Mouse (Mus musculus) kidney, embryonic 15.5 days (tissue): Measurements from ENCODE around the gene Susd6. TPM values are rescaled to one million over a fixed set of nuclear protein-coding genes. Genes with fewer than 3 reads are reported as not detected.
A peak's percentile ranks its signal among the peaks of the same experiment; 100 is the strongest.

ENCODE experiments used
- ATAC-seq: fragments of 200-750 bp; cut with Nextera tagmentation; replicated peaks from 2 replicates; pipeline ENCODE4 v1.8.0; 2017; ENCODE audit warnings: moderate TSS enrichment; ENCODE audit not compliant: low FRiP score
- H3K27ac ChIP-seq: fragments of 300-500 bp; sonication (generic); 2 replicates; pipeline ENCODE4 v1.5.1; 2015; ENCODE audit warnings: mild to moderate bottlenecking, inconsistent platforms
- H3K27me3 ChIP-seq: fragments of 300-500 bp; sonication (generic); 2 replicates; pipeline ENCODE4 v1.6.1; 2015; ENCODE audit warnings: inconsistent platforms
- H3K36me3 ChIP-seq: fragments of 300-500 bp; sonication (generic); 2 replicates; pipeline ENCODE4 v1.6.1; 2015; ENCODE audit warnings: inconsistent platforms
- H3K4me1 ChIP-seq: fragments of 300-500 bp; sonication (generic); 2 replicates; pipeline ENCODE4 v1.6.1; 2015; ENCODE audit warnings: inconsistent platforms
- H3K4me2 ChIP-seq: fragments of 300-500 bp; sonication (generic); 2 replicates; pipeline ENCODE4 v1.6.1; 2015; ENCODE audit warnings: moderate library complexity, mild to moderate bottlenecking, inconsistent platforms
- H3K4me3 ChIP-seq: fragments of 300-500 bp; sonication (generic); replicated peaks from 2 replicates; pipeline ENCODE4 v1.5.1; 2015; ENCODE audit warnings: mild to moderate bottlenecking, inconsistent platforms
- H3K9ac ChIP-seq: fragments of 300-500 bp; sonication (generic); 2 replicates; pipeline ENCODE4 v1.6.1; 2015; ENCODE audit warnings: mild to moderate bottlenecking, inconsistent platforms
- H3K9me3 ChIP-seq: fragments of 300-500 bp; sonication (generic); replicated peaks from 2 replicates; pipeline ENCODE4 v1.6.1; 2016; ENCODE audit warnings: inconsistent platforms
- WGBS: fragments of 180-500 bp; shearing (Covaris S2); methylation state at CpG from one replicate; pipeline ENCODE4 v1.1.7; 2015; ENCODE audit warnings: mixed read lengths; 5-methylcytosine and 5-hydroxymethylcytosine counted together
- polyA plus RNA-seq: library from polyadenylated mRNA; unstranded; fragments of >200 nt; fragmentation: Nextera tagmentation; extraction: Ambion mirVana; gene quantifications from 2 replicates; pipeline ENCODE4 v1.2.1, GENCODE M21; 2015

Gene Susd6
- polyA plus RNA-seq, 1 experiment from 2014 or later: 15.2 TPM

DNA sequence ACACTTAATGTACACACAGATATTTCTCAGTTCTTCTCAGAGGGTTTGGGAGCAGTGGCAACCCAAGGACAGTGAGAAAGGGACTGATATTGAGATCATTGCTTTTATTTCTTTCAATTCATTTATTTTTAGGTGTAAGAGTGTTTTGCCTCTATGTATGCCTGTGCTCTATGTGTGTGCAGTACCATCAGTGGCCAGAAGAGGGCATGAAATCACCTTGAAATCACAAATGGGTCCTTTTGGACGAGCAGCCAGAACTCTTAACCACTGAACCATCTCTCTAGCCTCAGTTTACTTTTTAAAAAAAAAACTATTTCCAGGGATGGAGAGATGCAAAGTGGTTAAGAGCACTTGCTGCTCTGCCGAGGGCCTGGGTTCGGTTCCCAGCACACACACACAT is 99.0 kb downstream of the Susd6 start:
- no peak overlapping the region for H3K4me2 ChIP-seq
- peaks cover 20% of the 10 kb centered on the region; the same call in 1 of the 2 replicates for H3K4me1 ChIP-seq
- WGBS: 91% methylated on average over 3 of the region's 3 CpGs
- H3K36me3 ChIP-seq: no peaks in the 10 kb centered on the region
- H3K27me3 ChIP-seq: no peaks in the 10 kb centered on the region
- H3K9me3 ChIP-seq: peaks cover 5% of the 10 kb centered on the region
- no peak for ATAC-seq
- no peak overlapping the region for H3K4me3 ChIP-seq
- no peak overlapping the region for H3K27ac ChIP-seq
- no peak overlapping the region for H3K9ac ChIP-seq

DNA sequence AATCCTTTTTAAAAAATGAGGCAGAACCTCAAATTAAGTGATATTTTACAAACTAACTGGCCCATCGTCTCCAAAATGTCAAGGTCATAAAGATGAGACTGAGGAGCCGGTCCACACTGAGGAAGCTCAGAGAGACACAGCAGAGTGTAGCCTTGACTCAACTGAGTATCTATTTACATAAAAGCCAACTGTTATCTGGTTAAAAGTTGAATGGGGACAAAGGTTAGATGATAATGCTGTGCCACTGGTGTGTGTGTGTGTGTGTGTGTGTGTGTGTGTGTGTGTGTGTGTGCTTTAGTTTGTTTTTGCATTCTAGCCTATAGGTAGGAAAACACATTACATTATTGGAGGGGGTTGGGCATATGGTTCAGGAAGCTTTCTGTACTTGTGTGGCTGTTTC is 100.8 kb downstream of the Susd6 start:
- H3K9me3 ChIP-seq: peaks cover 5% of the 10 kb centered on the region
- no peaks in the 10 kb centered on the region for H3K36me3 ChIP-seq
- no peak overlapping the region for H3K9ac ChIP-seq
- no peak overlapping the region for H3K4me2 ChIP-seq
- no peak for ATAC-seq
- peaks cover 12% of the 10 kb centered on the region for H3K4me1 ChIP-seq
- 86% methylated on average over 2 of the region's 2 CpGs for WGBS
- H3K27me3 ChIP-seq: peaks cover 5% of the 10 kb centered on the region
- H3K4me3 ChIP-seq: no peak overlapping the region
- no peak overlapping the region for H3K27ac ChIP-seq

DNA sequence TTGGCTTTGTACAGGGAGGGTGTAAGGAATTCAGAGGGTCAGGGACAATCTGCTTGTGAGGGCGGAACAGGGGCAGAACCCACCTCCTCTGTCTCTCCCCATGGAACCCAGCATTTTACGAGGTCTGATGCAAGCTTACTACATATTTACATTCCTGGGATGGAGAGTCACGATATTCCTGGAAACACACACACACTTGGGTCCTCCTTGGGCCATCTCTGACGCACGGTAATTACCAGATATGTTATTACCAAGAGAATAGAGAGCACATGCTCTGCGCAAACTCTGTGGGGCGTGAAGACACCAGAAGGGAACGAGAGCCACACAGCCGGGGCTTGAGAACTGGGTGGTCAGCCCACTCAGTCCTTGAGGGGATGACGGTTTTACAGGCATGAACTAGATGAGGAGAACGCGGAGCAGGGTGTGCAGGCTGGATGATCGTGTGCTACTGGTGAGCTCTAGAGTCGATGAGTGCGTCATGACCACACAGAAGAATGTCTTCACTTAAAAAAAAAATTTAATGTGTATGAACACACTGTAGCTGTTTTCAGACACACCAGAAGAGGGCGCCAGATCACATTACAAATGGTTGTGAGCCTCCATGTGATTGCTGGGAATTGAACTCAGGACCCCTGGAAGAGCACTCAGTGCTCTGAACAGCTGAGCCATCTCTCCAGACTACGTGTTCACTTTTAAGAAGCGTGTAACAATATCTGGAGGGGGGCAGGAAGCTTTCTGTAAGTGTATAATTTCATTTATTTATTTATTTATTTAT is 103.6 kb downstream of the Susd6 start:
- Histone ChIP-seq H3K4me1 (peaks cover 4% of the 10 kb centered on the region), H3K9ac (no peak overlapping the region), H3K27me3 (peaks cover 7% of the 10 kb centered on the region), H3K27ac (no peak overlapping the region), H3K4me2 (no peak overlapping the region), H3K36me3 (no peaks in the 10 kb centered on the region), H3K9me3 (peaks cover 5% of the 10 kb centered on the region), H3K4me3 (no peak overlapping the region)
- 87% methylated on average over 18 of the region's 18 CpGs for WGBS
- ATAC-seq: no peak

DNA sequence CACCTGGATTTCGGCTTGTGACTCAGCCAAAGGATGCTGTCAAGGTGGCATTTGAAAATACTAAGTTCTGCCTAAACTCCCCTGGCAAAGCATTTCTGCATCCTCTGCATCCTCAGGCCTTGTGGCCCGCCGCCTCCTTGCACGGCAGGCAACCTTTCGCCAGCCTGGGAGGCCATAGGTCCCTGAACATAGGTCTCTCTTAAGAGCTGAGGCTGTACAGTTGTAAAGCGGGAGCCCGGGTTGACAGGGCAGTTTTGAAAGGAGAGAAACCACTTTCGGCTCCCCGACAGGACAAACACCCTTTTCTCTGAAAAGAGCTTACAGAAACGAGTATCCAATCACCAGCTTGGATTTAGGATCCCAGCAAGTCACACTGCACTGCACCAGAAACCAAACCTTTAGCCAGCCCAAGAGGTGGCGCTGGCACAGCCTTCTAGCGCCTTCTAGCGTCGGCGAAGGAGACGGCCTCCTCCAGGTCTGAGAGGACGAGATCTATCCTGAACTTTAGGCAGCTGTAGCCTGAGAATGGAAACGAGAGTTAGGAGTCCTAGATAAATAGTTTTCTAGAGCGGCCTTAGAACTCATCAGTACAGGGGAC is 104.8 kb downstream of the Susd6 start:
- Histone ChIP-seq H3K4me1 (peaks cover 4% of the 10 kb centered on the region), H3K27ac (no peak overlapping the region), H3K27me3 (peaks cover 7% of the 10 kb centered on the region), H3K4me2 (peak overlapping the region; percentile 52), H3K4me3 (peak overlapping the region; percentile 21), H3K36me3 (no peaks in the 10 kb centered on the region), H3K9ac (no peak overlapping the region), H3K9me3 (no peaks in the 10 kb centered on the region)
- peak; percentile 94 for ATAC-seq
- WGBS: 15% methylated on average over 19 of the region's 19 CpGs

DNA sequence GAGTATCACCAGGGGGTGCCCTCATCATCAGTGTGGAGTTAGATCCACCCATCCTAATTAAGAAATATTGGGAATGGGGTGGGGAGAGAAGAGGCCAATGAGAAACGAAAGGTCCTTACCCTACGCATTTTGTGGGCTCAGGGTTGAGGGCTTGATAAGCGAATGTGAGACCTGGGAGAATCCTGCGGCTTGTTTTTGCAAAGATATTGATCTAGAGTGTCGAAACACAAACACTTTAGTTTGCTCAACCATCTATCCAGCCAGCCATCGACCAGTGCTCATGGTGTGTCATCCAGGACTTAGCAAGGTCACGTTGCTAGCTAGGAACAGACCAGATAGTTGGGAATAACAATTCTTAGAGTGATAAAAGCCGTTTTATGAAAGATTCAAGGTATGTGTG is 119.3 kb downstream of the Susd6 start:
- 86% methylated on average over 8 of the region's 8 CpGs for WGBS
- H3K27ac ChIP-seq: no peak overlapping the region

DNA sequence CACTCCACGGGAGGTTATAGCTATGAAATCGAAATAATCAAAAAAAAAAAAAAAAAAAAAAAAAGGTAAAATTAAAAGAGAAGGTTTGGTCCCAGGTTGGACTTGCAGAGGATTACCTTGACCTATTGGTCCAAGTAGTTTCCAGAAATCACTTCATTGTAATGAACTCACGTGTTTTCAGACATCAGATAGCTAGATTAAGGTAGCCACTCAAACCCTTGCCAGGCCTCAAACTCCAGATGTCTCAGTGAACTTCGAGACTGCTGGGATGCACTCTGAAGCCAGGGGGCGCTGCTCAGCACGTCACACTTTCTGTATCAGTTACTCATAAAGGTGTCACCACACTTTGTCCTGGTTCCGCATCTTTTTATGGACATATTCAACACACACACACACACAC is 127.5 kb downstream of the Susd6 start:
- Histone ChIP-seq H3K27ac (no peak overlapping the region), H3K4me2 (no peak overlapping the region), H3K4me1 (peaks cover 3% of the 10 kb centered on the region), H3K9me3 (no peaks in the 10 kb centered on the region), H3K36me3 (no peaks in the 10 kb centered on the region), H3K9ac (no peak overlapping the region), H3K4me3 (no peak overlapping the region), H3K27me3 (no peaks in the 10 kb centered on the region)
- WGBS: 52% methylated on average over 7 of the region's 7 CpGs
- no peak for ATAC-seq

More for the DNA sequence above, 119.3 kb downstream of the Susd6 start:
- H3K36me3 ChIP-seq: no peaks in the 10 kb centered on the region
- no peak overlapping the region for H3K4me3 ChIP-seq
- no peak overlapping the region for H3K9ac ChIP-seq
- ATAC-seq: no peak
- no peaks in the 10 kb centered on the region for H3K27me3 ChIP-seq
- H3K4me2 ChIP-seq: no peak overlapping the region
- H3K4me1 ChIP-seq: no peaks in the 10 kb centered on the region
- H3K9me3 ChIP-seq: 0 out of 2 replicates have a peak, but pooled peaks cover 4% of the 10 kb centered on the region

DNA sequence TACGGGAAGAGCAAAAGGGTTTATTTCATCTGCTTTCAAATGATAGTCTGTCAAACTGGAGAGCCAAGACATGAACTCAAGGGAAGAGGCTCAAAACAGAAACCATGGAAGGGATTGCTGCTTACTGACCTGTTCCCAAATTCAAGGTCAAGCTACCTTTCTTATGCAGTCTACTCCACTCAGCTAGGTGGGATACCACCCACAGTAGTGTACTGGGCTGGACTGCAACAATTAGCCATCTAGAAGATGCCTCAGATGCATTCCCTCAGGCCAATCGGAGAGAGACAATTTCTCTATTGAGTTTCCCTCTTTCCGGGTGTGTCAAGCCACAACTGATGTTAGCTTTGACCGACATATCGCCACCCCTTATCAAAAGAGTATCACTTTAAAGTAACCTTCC is 131.0 kb downstream of the Susd6 start:
- no peak overlapping the region for H3K27ac ChIP-seq
- H3K9ac ChIP-seq: no peak overlapping the region
- 92% methylated on average over 5 of the region's 5 CpGs for WGBS
- no peaks in the 10 kb centered on the region for H3K9me3 ChIP-seq
- no peaks in the 10 kb centered on the region for H3K27me3 ChIP-seq
- H3K4me1 ChIP-seq: peaks cover 23% of the 10 kb centered on the region
- ATAC-seq: no peak
- no peaks in the 10 kb centered on the region for H3K36me3 ChIP-seq
- no peak overlapping the region for H3K4me2 ChIP-seq
- H3K4me3 ChIP-seq: no peak overlapping the region

DNA sequence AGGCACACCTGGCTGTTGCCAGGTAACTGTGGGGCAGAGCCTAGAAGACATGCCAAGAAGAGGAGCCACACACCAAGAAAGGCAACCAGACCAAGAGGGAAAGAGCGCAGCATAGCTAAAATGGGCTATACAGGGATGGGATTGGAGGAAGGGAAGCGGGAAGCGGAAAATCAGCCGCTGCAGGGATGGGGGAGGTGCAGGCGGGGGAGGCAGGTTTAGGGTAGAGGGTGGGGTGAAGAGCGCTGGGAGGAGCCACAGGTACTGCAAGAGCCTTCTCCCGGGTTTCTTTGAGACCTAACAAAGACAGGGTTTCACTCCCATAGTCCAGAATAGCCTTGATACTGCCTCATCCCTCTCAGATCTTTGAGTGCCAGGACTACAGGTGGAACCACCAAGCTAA is 132.6 kb downstream of the Susd6 start:
- Histone ChIP-seq H3K27ac (no peak overlapping the region), H3K4me2 (peak overlapping the region; percentile 52), H3K36me3 (no peaks in the 10 kb centered on the region), H3K27me3 (no peaks in the 10 kb centered on the region), H3K4me3 (peak overlapping the region; percentile 12; the same call in 1 of the 2 replicates), H3K9ac (no peak overlapping the region), H3K4me1 (peaks cover 23% of the 10 kb centered on the region), H3K9me3 (no peaks in the 10 kb centered on the region)
- WGBS: 7% methylated on average over 7 of the region's 7 CpGs
- peak; percentile 60 for ATAC-seq

DNA sequence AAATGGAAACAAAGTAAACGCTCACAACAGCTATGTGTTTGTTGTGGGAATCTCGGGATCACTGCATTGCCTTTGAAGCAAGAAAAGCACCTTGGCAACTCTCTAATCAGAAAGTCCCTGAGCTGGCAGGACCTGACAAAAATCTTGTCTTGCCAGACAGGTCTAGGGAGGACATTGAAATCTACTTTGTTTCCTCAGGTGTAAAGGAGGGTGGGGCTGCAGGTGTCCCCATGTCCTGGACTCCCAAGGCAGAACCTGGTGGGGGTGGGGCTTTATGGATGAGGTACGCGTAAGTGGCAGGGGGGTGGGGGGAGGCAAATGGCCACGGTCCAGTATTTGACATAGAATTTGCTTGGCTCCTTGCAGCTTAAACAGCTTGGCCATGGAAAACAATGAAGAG is 133.3 kb downstream of the Susd6 start:
- WGBS: 49% methylated on average over 5 of the region's 5 CpGs
- no peak overlapping the region; the same call in 1 of the 2 replicates for H3K4me2 ChIP-seq
- H3K9ac ChIP-seq: no peak overlapping the region
- H3K9me3 ChIP-seq: no peaks in the 10 kb centered on the region
- peak overlapping the region; percentile 48; the same call in 1 of the 2 replicates for H3K27ac ChIP-seq
- H3K4me1 ChIP-seq: peaks cover 23% of the 10 kb centered on the region
- H3K4me3 ChIP-seq: no peak overlapping the region
- no peak for ATAC-seq
- no peaks in the 10 kb centered on the region for H3K27me3 ChIP-seq
- no peaks in the 10 kb centered on the region for H3K36me3 ChIP-seq

DNA sequence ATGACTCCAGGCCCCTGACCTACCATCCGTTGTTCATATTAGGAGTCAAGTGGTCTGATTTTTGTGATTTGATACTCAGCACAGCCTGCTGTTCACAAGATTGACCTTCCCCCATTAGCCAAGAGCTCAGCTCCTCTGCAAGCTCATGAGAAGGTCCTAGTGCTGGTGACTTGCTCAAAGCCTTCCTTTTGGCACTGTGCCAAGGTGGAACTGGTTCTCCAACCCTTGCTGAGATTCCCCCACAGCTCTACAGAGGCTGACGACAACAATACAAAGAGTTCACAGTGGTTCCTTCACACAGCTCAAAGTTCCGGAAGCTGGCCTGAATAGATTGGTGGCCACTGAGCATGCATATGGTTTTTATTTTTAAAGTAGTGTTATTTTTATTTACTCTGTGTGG is 133.9 kb downstream of the Susd6 start:
- Histone ChIP-seq H3K4me2 (no peak overlapping the region), H3K9me3 (no peaks in the 10 kb centered on the region), H3K4me1 (peaks cover 23% of the 10 kb centered on the region), H3K9ac (no peak overlapping the region), H3K27me3 (no peaks in the 10 kb centered on the region), H3K4me3 (no peak overlapping the region), H3K36me3 (no peaks in the 10 kb centered on the region), H3K27ac (peak overlapping the region; percentile 48)
- ATAC-seq: 0 out of 2 replicates have a peak, but pooled peaks have one; percentile 41
- 67% methylated on average over 3 of the region's 3 CpGs for WGBS

DNA sequence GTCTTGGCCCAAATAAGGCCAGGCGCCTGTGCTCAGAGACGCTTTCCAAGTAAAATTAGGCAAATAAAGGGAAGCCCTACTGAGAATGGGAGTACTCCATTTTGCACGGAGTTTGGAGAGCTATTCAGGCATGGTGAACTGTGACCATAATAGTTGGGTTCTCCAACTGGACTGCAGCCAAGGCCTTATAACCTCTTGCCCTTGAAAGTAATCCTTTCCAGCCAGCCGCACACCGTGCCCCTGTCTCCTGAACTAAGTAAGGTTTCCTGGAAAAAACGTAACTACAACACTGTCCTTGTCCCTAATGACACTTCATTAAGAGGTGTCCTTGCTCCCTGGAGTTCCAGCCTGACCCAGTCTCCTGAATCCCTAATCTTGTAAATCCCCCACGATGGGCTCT is 135.6 kb downstream of the Susd6 start:
- 0 out of 2 replicates have a peak, but pooled peaks have one; percentile 29 for ATAC-seq
- H3K4me3 ChIP-seq: no peak overlapping the region
- 26% methylated on average over 7 of the region's 7 CpGs for WGBS
- H3K36me3 ChIP-seq: no peaks in the 10 kb centered on the region
- H3K4me1 ChIP-seq: peaks cover 23% of the 10 kb centered on the region
- no peaks in the 10 kb centered on the region for H3K27me3 ChIP-seq
- H3K9ac ChIP-seq: no peak overlapping the region
- no peaks in the 10 kb centered on the region for H3K9me3 ChIP-seq
- no peak overlapping the region for H3K4me2 ChIP-seq
- H3K27ac ChIP-seq: peak overlapping the region; percentile 64; the same call in 1 of the 2 replicates

DNA sequence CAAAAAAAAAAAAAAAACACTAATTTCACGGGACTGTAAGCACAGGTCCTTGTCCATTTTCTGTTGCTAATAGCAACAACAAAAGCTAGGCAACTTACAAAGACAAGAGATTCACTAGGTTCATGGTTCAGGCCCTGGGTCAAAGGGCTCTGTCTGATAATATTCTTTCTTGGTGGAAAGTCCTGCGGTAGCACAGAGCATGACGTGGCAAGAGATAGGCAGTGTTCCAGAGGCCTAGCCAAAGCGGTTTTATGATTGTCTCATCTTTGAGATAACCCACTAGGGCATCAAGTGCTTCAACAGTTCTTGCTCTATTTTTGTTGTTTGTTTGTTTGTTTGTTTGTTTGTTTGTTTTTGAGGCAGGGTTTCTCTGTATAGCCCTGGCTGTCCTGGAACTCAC is 136.2 kb downstream of the Susd6 start:
- H3K27ac ChIP-seq: no peak overlapping the region
- H3K36me3 ChIP-seq: no peaks in the 10 kb centered on the region
- no peaks in the 10 kb centered on the region for H3K9me3 ChIP-seq
- WGBS: 86% methylated on average over 4 of the region's 4 CpGs
- H3K4me3 ChIP-seq: no peak overlapping the region
- H3K4me1 ChIP-seq: peaks cover 23% of the 10 kb centered on the region
- no peak overlapping the region for H3K9ac ChIP-seq
- ATAC-seq: no peak
- H3K4me2 ChIP-seq: no peak overlapping the region
- H3K27me3 ChIP-seq: no peaks in the 10 kb centered on the region
